Mouse (Mus musculus) embryonic stem cell, embryonic (primary cell): ENCODE measurements at regions not wholly inside any gene's neighbourhood (a gene's known extent, or its start where the extent isn't known, plus 50 kb on each side); places are given as distances from the start of the nearest gene placed in this dataset.

ENCODE experiments used
- CTCF ChIA-PET, 4 experiments: fragments of 300-600 bp in 2 of 4; fragments of 350-600 bp in 2 of 4; sonication (Branson Sonifier 250); formaldehyde crosslinking; loops; one replicate each; lab custom pipeline; 2022; ENCODE audit warnings: inconsistent platforms in 2 of 4; lab: Charles Lee
- POLR2A ChIA-PET, 4 experiments: fragments of 300-600 bp in 2 of 4; fragments of 350-600 bp in 2 of 4; sonication (Branson Sonifier 250); formaldehyde crosslinking; loops; one replicate each; lab custom pipeline; 2022; ENCODE audit warnings: antibody characterized with exemption in 4 of 4, inconsistent platforms in 1 of 4; lab: Charles Lee

GRCm38 (mm10) chr10:84097196-84097595, 343.2 kb downstream of the Nuak1 start:
- ChIA-PET CTCF (interaction anchor here in 1 of 4 experiments (1.4 kb wide), 1 partner anchor 341 kb away, joined by 5 read pairs; no protein-coding TSS in a partner anchor), POLR2A (interaction anchor here in 1 of 4 experiments (0.6 kb wide), 2 partner anchors 451 to 552 kb away, joined by 4 to 5 read pairs; no protein-coding TSS in a partner anchor)

- ChIA-PET POLR2A (no interaction called here), CTCF (no interaction called here)
Observed at GRCm38 (mm10) chr10:84103985-84104384, 336.4 kb downstream of the Nuak1 start.

GRCm38 (mm10) chr10:84104556-84104955, 335.8 kb downstream of the Nuak1 start:
- ChIA-PET POLR2A (interaction anchor here in 1 of 4 experiments (1.0 kb wide), 1 partner anchor 11 kb away, joined by 3 read pairs; no protein-coding TSS in a partner anchor), CTCF (no interaction called here)

- ChIA-PET CTCF (interaction anchor here in 2 of 4 experiments (0.6 to 1.5 kb wide), 3 partner anchors 17 to 324 kb away, joined by 3 read pairs; no protein-coding TSS in a partner anchor), POLR2A (interaction anchor here in 2 of 4 experiments (0.7 to 1.1 kb wide), 3 partner anchors 9 to 66 kb away, joined by 3 read pairs; no protein-coding TSS in a partner anchor)
Observed at GRCm38 (mm10) chr10:84109680-84110371, 330.6 kb downstream of the Nuak1 start.

GRCm38 (mm10) chr10:84110372-84110985, 329.9 kb downstream of the Nuak1 start:
- ChIA-PET CTCF (interaction anchor here in 2 of 4 experiments (0.5 to 1.5 kb wide), 2 partner anchors 90 to 404 kb away, joined by 3 to 5 read pairs; no protein-coding TSS in a partner anchor), POLR2A (interaction anchor here in 2 of 4 experiments (0.7 to 1.1 kb wide), 2 partner anchors 8 to 41 kb away, joined by 3 read pairs; no protein-coding TSS in a partner anchor)

- POLR2A ChIA-PET = no interaction called here
- CTCF ChIA-PET = no interaction called here
Observed at GRCm38 (mm10) chr10:84111502-84111901, 328.9 kb downstream of the Nuak1 start.

GRCm38 (mm10) chr10:84111909-84112308, 328.5 kb downstream of the Nuak1 start:
- ChIA-PET CTCF (no interaction called here), POLR2A (interaction anchor here in 1 of 4 experiments (0.6 kb wide), 1 partner anchor 336 kb away, joined by 8 read pairs; no protein-coding TSS in a partner anchor)

- ChIA-PET POLR2A (no interaction called here), CTCF (interaction anchor here in 2 of 4 experiments (0.5 to 0.7 kb wide), 2 partner anchors 349 to 1505 kb away, joined by 3 to 8 read pairs; no protein-coding TSS in a partner anchor)
Observed at GRCm38 (mm10) chr10:84119952-84120550, 320.3 kb downstream of the Nuak1 start.

GRCm38 (mm10) chr10:84137019-84137658, 303.3 kb downstream of the Nuak1 start:
- POLR2A ChIA-PET = no interaction called here
- CTCF ChIA-PET = no interaction called here

- POLR2A ChIA-PET = no interaction called here
- CTCF ChIA-PET = no interaction called here
Observed at GRCm38 (mm10) chr10:84142741-84143454, 297.5 kb downstream of the Nuak1 start.

GRCm38 (mm10) chr10:84143674-84144343, 296.6 kb downstream of the Nuak1 start:
- CTCF ChIA-PET = interaction anchor here in 1 of 4 experiments (0.6 kb wide), 1 partner anchor 101 kb away, joined by 4 read pairs; no protein-coding TSS in a partner anchor
- POLR2A ChIA-PET = no interaction called here

- CTCF ChIA-PET = no interaction called here
- POLR2A ChIA-PET = no interaction called here
Observed at GRCm38 (mm10) chr10:84144344-84144687, 296.1 kb downstream of the Nuak1 start.

GRCm38 (mm10) chr10:84147305-84147984, 293.0 kb downstream of the Nuak1 start:
- ChIA-PET CTCF (interaction anchor here in 1 of 4 experiments (0.5 kb wide), 1 partner anchor 27 kb away, joined by 3 read pairs; no protein-coding TSS in a partner anchor), POLR2A (no interaction called here)

- ChIA-PET POLR2A (interaction anchor here in 1 of 4 experiments (1.2 kb wide), 1 partner anchor 13 kb away, joined by 4 read pairs; no protein-coding TSS in a partner anchor), CTCF (interaction anchor here in 1 of 4 experiments (0.6 kb wide), 1 partner anchor 816 kb away, joined by 3 read pairs; no protein-coding TSS in a partner anchor)
Observed at GRCm38 (mm10) chr10:84163752-84164151, 276.6 kb downstream of the Nuak1 start.

GRCm38 (mm10) chr10:84165832-84166567, 274.4 kb downstream of the Nuak1 start:
- POLR2A ChIA-PET = no interaction called here
- CTCF ChIA-PET = interaction anchor here in 1 of 4 experiments (0.6 to 3.0 kb wide), 3 partner anchors 208 to 349 kb away, joined by 3 to 11 read pairs (median 4); no protein-coding TSS in a partner anchor

GRCm38 (mm10) chr10:84166568-84166905, 273.9 kb downstream of the Nuak1 start:
- CTCF ChIA-PET = interaction anchor here in 1 of 4 experiments (0.6 to 3.0 kb wide), 3 partner anchors 208 to 348 kb away, joined by 3 to 11 read pairs (median 4); no protein-coding TSS in a partner anchor
- POLR2A ChIA-PET = no interaction called here
